Mouse (Mus musculus) bone marrow macrophage, adult 2 months (primary cell): ENCODE results near the gene Mib2.

Source experiments
- CTCF ChIP-seq: IDR thresholded peaks from 2 replicates; pipeline ENCODE4 v1.5.1; 2012; ENCODE audit warnings: low read depth, mild to moderate bottlenecking, low read length, moderate library complexity
- POLR2A ChIP-seq: IDR thresholded peaks from 2 replicates; pipeline ENCODE4 v1.6.1; 2012; ENCODE audit warnings: mild to moderate bottlenecking, low read depth, low read length, borderline replicate concordance

DNA sequence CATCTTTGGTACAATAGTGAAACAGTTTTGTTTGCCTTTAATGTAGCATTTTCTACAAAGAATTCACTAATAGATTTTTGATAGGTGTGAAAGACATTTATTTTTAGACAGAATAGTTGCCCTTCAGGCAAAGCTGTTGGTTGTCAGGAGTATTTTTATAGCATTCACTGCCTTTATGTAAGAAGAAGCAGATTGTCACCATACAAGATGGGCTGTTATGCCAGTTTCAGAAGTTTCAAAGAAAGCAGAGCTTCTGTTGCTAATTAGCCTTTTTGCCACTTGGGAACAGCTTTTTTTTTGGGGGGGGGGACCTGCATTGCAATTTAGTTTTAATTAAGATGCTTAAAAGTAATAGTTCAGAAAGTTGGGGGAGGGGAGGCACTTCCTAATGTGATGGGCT lies 40.0 kb upstream of the Mib2 start:
- no peak for TF ChIP-seq CTCF
- no peak for TF ChIP-seq POLR2A
